Mouse (Mus musculus): ENCODE results near the gene Exoc3l.

- TF ChIP-seq NRF1 (IDR thresholded peaks at IDR 0.05; ENCODE audit: low read depth, low read length), result no peak
- no peak for TF ChIP-seq POLR2A (IDR thresholded peaks at IDR 0.05; ENCODE audit: low read depth, low read length)
- no peak for TF ChIP-seq CTCF (conservative IDR thresholded peaks at IDR 0.05 in 1 of 2, IDR thresholded peaks at IDR 0.05 in 1 of 2; ENCODE audit: low read depth in 2 of 2, low read length in 2 of 2)
- no peak for TF ChIP-seq GABPA (IDR thresholded peaks at IDR 0.05; ENCODE audit: insufficient replicate concordance, low read depth, low read length)
- no peak for TF ChIP-seq ETS1 (conservative IDR thresholded peaks at IDR 0.05; ENCODE audit: low read depth, low read length)
- TF ChIP-seq JUND (conservative IDR thresholded peaks at IDR 0.05; ENCODE audit: low read depth, low read length), result no peak
- TF ChIP-seq SIN3A (IDR thresholded peaks at IDR 0.05; ENCODE audit: low read length), result no peak
- no peak for TF ChIP-seq BHLHE40 (IDR thresholded peaks at IDR 0.05; ENCODE audit: low read depth, low read length)
- TF ChIP-seq MAX (IDR thresholded peaks at IDR 0.05; ENCODE audit: low read length), result no peak
- TF ChIP-seq ZKSCAN1 (IDR thresholded peaks at IDR 0.05; ENCODE audit: borderline replicate concordance, low read depth, low read length), result no peak
- TF ChIP-seq CHD1 (IDR thresholded peaks at IDR 0.05; ENCODE audit: low read depth, low read length), result no peak
- TF ChIP-seq USF2 (conservative IDR thresholded peaks at IDR 0.05; ENCODE audit: low read depth, low read length), result no peak
- no peak for TF ChIP-seq JUN (IDR thresholded peaks at IDR 0.05; ENCODE audit: insufficient read depth, low read depth, low read length)
Measured at GRCm38 (mm10) chr8:105317941-105318340, 22.0 kb upstream of the Exoc3l start.

Data from CH12.LX (cell line).